Mouse (Mus musculus): ENCODE data around the gene Mylk3.

GRCm38 (mm10) chr8:85313036-85313435 lies 73.1 kb downstream of the Mylk3 start:
- TF ChIP-seq CTCF (IDR thresholded peaks at IDR 0.05; ENCODE audit: control insufficient read depth, insufficient read depth, low read length): no peak
- no peak for TF ChIP-seq POLR2A (IDR thresholded peaks at IDR 0.05; ENCODE audit: borderline replicate concordance, control insufficient read depth, low read depth, low read length)
